Mouse (Mus musculus) 3134 (cell line): ENCODE results near the gene Gdap2.

ENCODE experiments used
- DNase-seq: peaks from one replicate; pipeline ENCODE4 v3.0.0-alpha.2; 2011; ENCODE audit warnings: low spot score; ENCODE audit not compliant: insufficient read length; ENCODE audit errors: extremely low read depth

The Gdap2 gene

DNA sequence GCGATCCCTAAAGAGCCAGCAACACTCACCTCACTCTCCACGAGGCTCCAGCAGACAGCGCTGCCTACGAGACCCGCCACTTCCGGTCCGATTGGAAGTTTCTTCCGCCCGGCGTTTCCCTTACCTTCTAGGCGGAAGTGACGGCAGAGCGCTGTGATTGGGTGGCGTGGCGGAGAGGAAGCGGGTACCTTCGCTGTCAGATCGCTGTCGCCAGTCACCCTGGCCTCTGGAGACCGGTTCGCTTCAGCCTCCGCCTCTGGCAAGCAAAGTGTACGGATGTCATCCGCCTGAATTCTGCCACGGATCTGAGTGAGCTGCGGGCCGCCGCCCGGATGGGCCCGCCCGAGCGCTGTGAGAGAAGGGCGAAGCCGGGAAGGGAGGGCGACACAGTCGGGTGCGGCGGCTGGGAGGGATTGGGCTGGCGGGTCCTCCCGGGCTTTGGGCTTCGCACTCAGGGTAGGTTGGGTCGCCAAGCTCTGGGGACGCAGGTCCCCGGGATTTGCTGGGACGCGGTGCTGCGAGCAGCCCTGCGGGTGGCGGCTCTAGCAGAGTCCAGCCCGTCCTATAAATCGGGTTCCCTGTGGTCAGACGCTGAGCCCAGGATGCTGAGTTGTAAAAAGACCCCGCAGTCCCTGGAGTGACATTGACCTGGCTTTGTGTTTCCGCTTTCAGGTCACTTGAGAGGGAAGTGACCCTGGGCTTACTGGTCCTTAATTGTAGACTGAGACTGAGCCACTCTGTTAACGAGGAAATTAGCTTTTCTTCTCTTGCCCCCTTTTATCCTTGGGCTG lies at the start of gene Gdap2, which contains the start of gene Wdr3:
Gdap2 (plus strand) TSS at position 67 of the 791 bp plus-strand sequence.
Wdr3 (minus strand) TSS at position 93 of the 791 bp plus-strand sequence.
- DNase-seq: peak; percentile 92

GRCm38 (mm10) chr3:100118681-100119080 lies 43.5 kb upstream of the Gdap2 start:
- DNase-seq: no peak

DNA sequence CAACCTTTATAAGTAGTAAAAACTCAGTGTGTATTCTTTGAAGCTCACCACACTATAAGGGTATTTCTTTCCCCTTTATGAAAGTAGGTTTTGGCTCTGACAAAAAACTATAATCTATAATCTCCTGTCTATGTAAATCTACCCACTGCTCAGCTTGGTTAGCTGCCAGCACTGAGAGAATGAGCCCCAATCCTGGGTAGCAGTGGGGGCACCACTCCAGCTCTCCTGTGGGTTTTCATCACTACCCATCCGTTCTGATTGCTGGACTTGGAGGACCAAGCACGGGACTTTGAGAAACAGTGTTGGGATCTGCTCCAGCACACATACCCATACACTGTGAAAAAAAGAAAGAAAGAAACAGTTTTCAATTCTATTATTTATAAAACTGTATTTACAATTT lies 40.2 kb upstream of the Gdap2 start:
- no peak for DNase-seq

- DNase-seq: no peak
These were observed 39.7 kb upstream of the Gdap2 start for GRCm38 (mm10) chr3:100122445-100122844.

DNA sequence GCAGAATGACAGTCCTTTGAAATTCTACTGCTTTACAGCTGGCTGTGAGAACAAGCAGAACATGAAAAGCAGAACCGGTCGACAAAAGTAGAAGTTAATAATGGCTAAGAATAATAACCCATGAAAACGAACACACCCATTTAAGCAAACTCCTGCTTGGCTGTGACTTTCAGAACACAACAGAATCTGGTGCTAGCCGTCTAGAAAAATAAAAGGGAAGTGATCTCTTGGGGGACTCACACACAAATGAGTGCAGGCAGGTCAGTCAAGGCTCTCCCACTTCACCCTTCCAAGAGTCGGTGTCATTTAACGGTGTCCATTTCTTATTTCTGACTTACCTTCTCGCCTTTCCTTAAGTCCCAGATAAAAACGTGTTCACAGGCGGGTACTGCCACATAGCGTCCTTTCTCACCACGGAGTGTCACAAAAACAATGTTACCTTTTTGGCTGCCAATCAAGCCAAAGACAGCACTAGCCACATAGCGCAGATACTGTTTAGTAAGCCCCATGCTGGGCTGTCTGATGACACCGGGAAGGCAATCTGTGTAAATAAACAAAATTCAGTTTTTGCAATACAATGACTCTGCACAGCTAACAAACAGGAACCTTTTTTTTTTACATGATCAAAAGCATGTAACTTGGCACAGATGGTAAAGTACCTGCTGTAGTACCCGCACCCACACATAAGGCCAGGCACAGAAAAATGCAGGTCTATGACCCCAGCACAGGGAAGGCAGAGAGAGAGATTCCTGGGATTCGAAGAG lies 1.3 kb upstream of the Gdap2 start:
- DNase-seq: no peak

- DNase-seq: no peak
These were observed 391 bp upstream of the Gdap2 start for GRCm38 (mm10) chr3:100161665-100162314.

GRCm38 (mm10) chr3:100163556-100163955 lies 1.4 kb downstream of the Gdap2 start:
- DNase-seq: no peak

DNA sequence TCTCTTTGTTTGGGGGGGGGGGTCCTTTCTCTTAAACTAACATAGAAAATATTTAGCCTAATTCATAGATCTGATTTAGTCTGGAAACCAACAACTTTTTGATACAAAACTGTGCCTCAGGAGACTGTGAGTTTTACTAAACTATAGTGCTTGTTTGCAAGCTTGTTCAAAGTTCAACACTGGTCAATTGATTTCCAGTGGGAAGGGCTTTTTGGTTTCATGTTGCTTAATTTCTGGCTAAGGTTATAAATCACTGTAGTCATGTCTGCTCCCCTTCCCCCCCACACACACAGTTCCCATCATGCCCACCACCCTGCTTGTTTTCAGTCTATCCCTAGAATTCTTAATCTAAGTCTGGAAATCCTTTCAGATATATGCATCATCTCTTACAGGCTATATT lies 2.8 kb downstream of the Gdap2 start:
- DNase-seq: no peak

GRCm38 (mm10) chr3:100176031-100176430 lies 13.8 kb downstream of the Gdap2 start:
- DNase-seq: no peak

- no peak for DNase-seq
These were observed 18.3 kb downstream of the Gdap2 start for GRCm38 (mm10) chr3:100180471-100180870.

DNA sequence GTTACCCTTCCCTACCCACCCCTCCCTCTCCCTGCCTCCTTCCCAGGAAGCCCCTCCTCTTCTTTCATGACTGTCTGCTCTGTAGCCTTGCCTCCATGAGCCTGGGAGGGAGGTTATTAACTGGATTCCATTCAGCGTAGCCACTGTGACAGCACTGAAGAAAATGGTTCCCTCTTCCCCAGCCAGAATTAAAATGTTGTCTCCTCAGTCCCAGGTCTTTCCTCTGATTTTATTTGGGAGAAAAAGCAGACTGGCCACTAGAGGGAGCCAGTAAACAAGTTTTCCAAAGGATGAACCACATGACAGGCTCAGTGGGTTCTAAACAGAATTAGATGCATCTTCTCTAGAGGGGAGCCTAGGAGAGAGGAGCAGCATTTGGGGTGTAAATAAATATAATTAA lies 27.3 kb downstream of the Gdap2 start:
- DNase-seq: peak; percentile 19

GRCm38 (mm10) chr3:100189861-100190260 lies 27.7 kb downstream of the Gdap2 start:
- DNase-seq: no peak

DNA sequence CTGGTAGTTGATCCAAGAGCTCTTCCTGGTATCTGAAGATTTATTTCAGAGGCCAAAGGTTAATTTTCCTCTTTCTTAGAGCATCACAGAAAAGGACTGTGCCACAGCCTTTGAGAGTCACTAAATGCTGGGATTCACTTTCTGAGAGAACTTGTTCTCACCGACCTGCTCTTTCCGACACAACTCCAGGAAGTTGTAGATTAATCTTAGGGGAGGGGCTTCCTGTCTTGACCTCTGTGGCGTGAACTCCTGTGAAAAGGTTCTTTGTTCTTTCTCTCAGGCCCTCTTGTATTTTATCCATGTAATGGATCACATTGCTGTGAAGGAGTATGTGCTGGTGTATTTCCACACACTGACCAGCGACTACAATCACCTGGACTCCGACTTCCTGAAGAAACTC lies 32.0 kb downstream of the Gdap2 start:
- DNase-seq: no peak

DNA sequence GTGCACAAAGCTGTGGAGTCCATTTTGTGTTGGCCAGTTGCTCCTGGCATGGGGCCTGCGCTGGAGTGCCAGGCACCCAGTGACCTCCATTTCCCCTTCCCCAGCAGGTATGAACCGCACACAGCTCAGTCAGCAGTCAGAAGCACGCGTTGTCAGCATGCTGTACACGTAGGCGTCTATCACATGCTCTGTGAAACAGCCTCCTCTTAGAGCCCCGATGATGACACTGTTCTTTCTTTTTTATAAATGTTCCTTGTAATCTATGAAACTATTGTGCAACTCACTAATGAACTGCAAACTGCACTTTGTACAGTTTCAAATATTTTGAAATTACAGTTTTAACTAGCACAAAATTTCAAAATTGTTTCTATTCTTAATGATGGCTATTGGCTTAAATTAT lies 39.4 kb downstream of the Gdap2 start:
- no peak for DNase-seq

GRCm38 (mm10) chr3:100206973-100207372 lies 44.8 kb downstream of the Gdap2 start:
- DNase-seq: no peak

GRCm38 (mm10) chr3:100215469-100215868 lies 53.3 kb downstream of the Gdap2 start:
- DNase-seq: no peak

DNA sequence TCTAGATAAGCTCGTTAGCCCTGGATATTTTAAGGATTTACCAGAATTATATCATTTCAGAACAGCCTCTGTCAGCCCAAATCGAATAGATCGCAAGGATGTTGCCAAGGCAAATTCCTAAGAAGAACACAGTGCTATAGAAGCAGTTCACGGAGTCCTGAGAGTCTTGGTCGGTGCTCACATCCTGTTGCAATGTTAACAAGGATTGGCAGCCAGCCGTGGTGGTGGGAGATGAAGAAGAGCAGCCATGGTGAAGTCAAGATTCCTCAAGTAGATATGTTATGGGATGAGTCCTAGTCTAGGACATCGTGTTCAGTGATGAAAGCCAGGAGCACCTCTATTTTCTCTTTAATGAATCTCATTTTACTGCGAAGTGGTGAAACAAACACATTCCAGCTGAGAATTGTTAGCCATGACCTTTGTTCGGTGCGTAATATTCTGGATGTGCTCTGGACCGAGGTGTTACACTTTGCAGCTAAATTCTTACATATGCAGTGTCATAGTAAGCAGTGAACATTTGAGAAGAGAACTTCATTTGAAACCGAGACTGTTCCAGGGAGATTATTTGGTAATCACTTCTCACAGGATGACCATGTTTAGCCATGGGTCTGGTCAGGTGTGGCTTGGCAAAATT lies 63.3 kb downstream of the Gdap2 start:
- no peak for DNase-seq

- peak; percentile 50 for DNase-seq
These were observed 65.3 kb downstream of the Gdap2 start for GRCm38 (mm10) chr3:100227509-100227908.

- no peak for DNase-seq
These were observed 66.8 kb downstream of the Gdap2 start for GRCm38 (mm10) chr3:100228981-100229380.

DNA sequence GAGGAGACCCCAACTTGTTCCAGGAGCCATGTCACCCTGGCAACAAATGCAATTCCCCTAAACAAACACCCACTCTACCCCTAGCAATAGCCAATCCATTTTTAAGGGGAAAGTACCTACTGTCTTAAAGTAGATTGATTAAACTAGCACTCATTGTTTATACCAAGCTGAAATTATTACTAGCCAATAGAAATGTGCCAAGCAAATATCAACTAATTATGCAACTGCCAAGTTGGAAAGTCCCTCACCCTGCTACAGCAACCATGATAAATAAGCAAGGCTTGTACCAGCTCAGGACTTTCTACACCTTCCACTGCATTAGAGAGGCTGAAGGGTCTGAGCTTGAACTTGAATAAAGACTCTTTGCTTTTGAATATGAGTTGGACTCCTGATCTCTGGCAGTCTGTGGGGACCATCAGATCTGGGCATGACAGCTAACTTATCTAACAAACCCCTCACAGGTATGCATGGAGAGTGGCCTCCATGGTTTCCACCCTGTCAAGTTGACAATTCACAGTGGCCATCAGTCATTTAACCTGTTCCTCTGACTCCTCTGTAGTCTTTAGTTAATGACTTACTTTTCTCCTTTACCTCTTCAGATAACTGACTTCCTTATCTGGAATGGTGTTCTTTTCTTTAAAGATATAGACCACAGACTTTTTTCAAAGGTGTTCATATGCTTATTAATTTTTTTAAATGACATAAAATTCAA lies 74.7 kb downstream of the Gdap2 start:
- DNase-seq: no peak
